Mouse (Mus musculus) heart, embryonic 16.5 days (tissue): Measurements from ENCODE around the gene Tomt. TPM values are rescaled to one million over a fixed set of nuclear protein-coding genes. Genes with fewer than 3 reads are reported as not detected.
A peak's percentile ranks its signal among the peaks of the same experiment; 100 is the strongest.

Experiments
- ATAC-seq: fragments of 200-750 bp; cut with Nextera tagmentation; replicated peaks from 2 replicates; pipeline ENCODE4 v1.8.0; 2017; ENCODE audit warnings: moderate number of reproducible peaks; ENCODE audit not compliant: insufficient read depth, low FRiP score; ENCODE audit errors: extremely low read depth
- H3K27ac ChIP-seq: fragments of 300-500 bp; sonication (generic); 2 replicates; pipeline ENCODE4 v1.5.1; 2014; ENCODE audit warnings: mild to moderate bottlenecking, low read length, control low read depth, moderate library complexity
- H3K27me3 ChIP-seq: fragments of 300-500 bp; sonication (generic); 2 replicates; pipeline ENCODE4 v1.6.1; 2014; ENCODE audit warnings: low read length, mixed read lengths; ENCODE audit not compliant: control insufficient read depth, insufficient read depth
- H3K36me3 ChIP-seq: fragments of 300-500 bp; sonication (generic); 2 replicates; pipeline ENCODE4 v1.6.1; 2014; ENCODE audit not compliant: control insufficient read depth, insufficient read depth
- H3K4me1 ChIP-seq: fragments of 300-500 bp; sonication (generic); 2 replicates; pipeline ENCODE4 v1.6.1; 2014; ENCODE audit warnings: low read length, mixed read lengths; ENCODE audit not compliant: control insufficient read depth, insufficient read depth
- H3K4me2 ChIP-seq: fragments of 300-500 bp; sonication (generic); 2 replicates; pipeline ENCODE4 v1.6.1; 2014; ENCODE audit warnings: low read depth, mild to moderate bottlenecking, control low read depth, low read length
- H3K4me3 ChIP-seq: fragments of 300-500 bp; sonication (generic); 2 replicates; pipeline ENCODE4 v1.5.1; 2014; ENCODE audit warnings: mild to moderate bottlenecking, control low read depth, low read length
- H3K9ac ChIP-seq: fragments of 300-500 bp; sonication (generic); 2 replicates; pipeline ENCODE4 v1.6.1; 2014; ENCODE audit warnings: low read length, control low read depth
- H3K9me3 ChIP-seq: fragments of 300-500 bp; sonication (generic); replicated peaks from 2 replicates; pipeline ENCODE4 v1.6.1; 2016; ENCODE audit warnings: low read length; ENCODE audit not compliant: control insufficient read depth
- WGBS: fragments of 180-500 bp; shearing (Covaris S2); extraction: QIAGEN DNeasy Blood & Tissue Kit; methylation state at CpG from one replicate; pipeline ENCODE4 v1.1.7; 2014; 5-methylcytosine and 5-hydroxymethylcytosine counted together
- polyA plus RNA-seq: library from polyadenylated mRNA; unstranded; fragments of >200 nt; fragmentation: Nextera tagmentation; extraction: Ambion mirVana; gene quantifications from 2 replicates; pipeline ENCODE4 v1.2.1, GENCODE M21; 2015

The Tomt gene
- polyA plus RNA-seq, 1 experiment from 2014 or later = not detected

- no peak within 1 kb of the TSS for H3K4me2 ChIP-seq
- peak within 1 kb of the TSS; percentile 63 for H3K27ac ChIP-seq
- no peak for ATAC-seq
- WGBS = 79% methylated on average over 2 of the region's 2 CpGs
- no peak within 1 kb of the TSS for H3K9ac ChIP-seq
- peaks cover 9% of the 10 kb centered on the region for H3K4me1 ChIP-seq
- no peaks in the 10 kb centered on the region for H3K27me3 ChIP-seq
- H3K36me3 ChIP-seq = no peaks in the 10 kb centered on the region
- H3K9me3 ChIP-seq = no peaks in the 10 kb centered on the region
- H3K4me3 ChIP-seq = no peak within 1 kb of the TSS
Measured at GRCm38 (mm10) chr7:101870629-101871028, 35.5 kb downstream of the Tomt start, which contains the start of gene Folr1. Gene Folr1, minus strand, starts transcription at chr7:101870788.

- Histone ChIP-seq H3K27ac (no peak overlapping the region), H3K36me3 (no peaks in the 10 kb centered on the region), H3K4me2 (no peak overlapping the region), H3K27me3 (no peaks in the 10 kb centered on the region), H3K9ac (no peak overlapping the region), H3K4me1 (peaks cover 9% of the 10 kb centered on the region), H3K4me3 (no peak overlapping the region), H3K9me3 (no peaks in the 10 kb centered on the region)
- no peak for ATAC-seq
- WGBS = 70% methylated on average over 7 of the region's 7 CpGs
Measured at GRCm38 (mm10) chr7:101869163-101869500, 37.0 kb downstream of the Tomt start.

GRCm38 (mm10) chr7:101868241-101869162 is 37.7 kb downstream of the Tomt start:
- no peaks in the 10 kb centered on the region for H3K9me3 ChIP-seq
- peaks cover 9% of the 10 kb centered on the region for H3K4me1 ChIP-seq
- no peak overlapping the region for H3K4me2 ChIP-seq
- H3K27ac ChIP-seq = 0 out of 2 replicates have a peak overlapping the region, but pooled peaks have one; percentile 15
- H3K4me3 ChIP-seq = no peak overlapping the region
- H3K9ac ChIP-seq = no peak overlapping the region
- H3K36me3 ChIP-seq = no peaks in the 10 kb centered on the region
- peak; percentile 35 for ATAC-seq
- H3K27me3 ChIP-seq = no peaks in the 10 kb centered on the region
- WGBS = 57% methylated on average over 13 of the region's 13 CpGs

GRCm38 (mm10) chr7:101867482-101867881 is 38.7 kb downstream of the Tomt start:
- no peak overlapping the region for H3K4me2 ChIP-seq
- no peaks in the 10 kb centered on the region for H3K36me3 ChIP-seq
- peaks cover 9% of the 10 kb centered on the region for H3K4me1 ChIP-seq
- H3K9me3 ChIP-seq = no peaks in the 10 kb centered on the region
- H3K27ac ChIP-seq = no peak overlapping the region
- H3K9ac ChIP-seq = no peak overlapping the region
- H3K4me3 ChIP-seq = no peak overlapping the region
- WGBS = 97% methylated on average over 4 of the region's 4 CpGs
- no peaks in the 10 kb centered on the region for H3K27me3 ChIP-seq
- no peak for ATAC-seq

GRCm38 (mm10) chr7:101866491-101867265 is 39.5 kb downstream of the Tomt start:
- Histone ChIP-seq H3K4me1 (peaks cover 9% of the 10 kb centered on the region), H3K9ac (no peak overlapping the region), H3K27me3 (no peaks in the 10 kb centered on the region), H3K9me3 (no peaks in the 10 kb centered on the region), H3K4me2 (no peak overlapping the region), H3K27ac (no peak overlapping the region), H3K36me3 (no peaks in the 10 kb centered on the region), H3K4me3 (no peak overlapping the region)
- WGBS = 75% methylated on average over 11 of the region's 11 CpGs
- ATAC-seq = no peak

DNA sequence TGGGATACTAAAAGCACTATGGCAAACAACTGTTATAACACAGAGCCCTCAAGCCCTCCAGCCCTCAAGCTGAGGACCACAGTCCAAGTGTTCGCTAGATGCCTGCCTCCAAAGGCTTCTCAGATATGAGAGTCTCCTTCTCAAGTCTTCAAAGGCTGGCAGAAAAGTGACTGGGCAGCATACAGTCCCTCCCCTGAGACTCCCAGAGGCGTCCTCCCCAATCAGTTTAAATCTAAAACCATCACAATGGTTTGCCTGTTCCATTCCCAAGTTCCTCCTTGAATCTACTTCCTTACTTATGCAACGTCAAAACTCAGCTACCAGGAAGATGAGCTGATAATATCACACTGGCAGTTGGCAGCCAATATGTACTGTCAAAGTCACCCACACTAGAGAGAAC is 42.7 kb downstream of the Tomt start, which contains the start of gene Anapc15:
Gene Anapc15, plus strand, starts transcription at position 301 of the 400 bp plus-strand sequence.
- WGBS = 66% methylated on average over 3 of the region's 3 CpGs
- Histone ChIP-seq H3K9ac (no peak within 1 kb of the TSS), H3K4me3 (no peak within 1 kb of the TSS), H3K36me3 (no peaks in the 10 kb centered on the region), H3K27me3 (no peaks in the 10 kb centered on the region), H3K27ac (no peak within 1 kb of the TSS), H3K9me3 (no peaks in the 10 kb centered on the region), H3K4me2 (no peak within 1 kb of the TSS), H3K4me1 (no peaks in the 10 kb centered on the region)
- ATAC-seq = no peak

DNA sequence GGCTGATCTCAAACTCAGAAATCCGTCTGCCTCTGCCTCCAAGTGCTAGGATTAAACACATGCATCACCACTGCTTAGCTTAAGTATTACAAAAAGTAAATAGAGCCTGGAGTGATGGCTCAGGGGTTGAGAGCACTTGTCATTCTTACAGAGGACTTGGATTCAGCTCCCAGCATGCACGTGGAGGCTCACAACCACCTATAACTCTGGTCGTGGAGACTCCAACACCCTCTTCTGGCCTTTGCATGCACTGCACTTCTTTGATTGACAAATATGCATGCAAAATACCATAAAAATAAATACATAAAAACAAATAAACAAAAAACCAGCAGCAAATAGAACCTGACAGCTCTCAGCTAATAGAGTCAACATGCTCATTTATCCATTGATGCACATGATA is 43.9 kb downstream of the Tomt start:
- H3K9me3 ChIP-seq = no peaks in the 10 kb centered on the region
- H3K27me3 ChIP-seq = no peaks in the 10 kb centered on the region
- WGBS = 61% methylated on average over 3 of the region's 3 CpGs
- no peak for ATAC-seq
- no peak overlapping the region for H3K4me2 ChIP-seq
- no peak overlapping the region for H3K4me3 ChIP-seq
- H3K36me3 ChIP-seq = no peaks in the 10 kb centered on the region
- H3K9ac ChIP-seq = no peak overlapping the region
- H3K27ac ChIP-seq = no peak overlapping the region
- no peaks in the 10 kb centered on the region for H3K4me1 ChIP-seq

- no peaks in the 10 kb centered on the region for H3K4me1 ChIP-seq
- no peak overlapping the region for H3K27ac ChIP-seq
- no peak overlapping the region for H3K9ac ChIP-seq
- ATAC-seq = no peak
- no peaks in the 10 kb centered on the region for H3K9me3 ChIP-seq
- H3K4me3 ChIP-seq = no peak overlapping the region
- H3K27me3 ChIP-seq = no peaks in the 10 kb centered on the region
- no peak overlapping the region for H3K4me2 ChIP-seq
- H3K36me3 ChIP-seq = no peaks in the 10 kb centered on the region
Measured at GRCm38 (mm10) chr7:101860978-101861377, 45.2 kb downstream of the Tomt start.

DNA sequence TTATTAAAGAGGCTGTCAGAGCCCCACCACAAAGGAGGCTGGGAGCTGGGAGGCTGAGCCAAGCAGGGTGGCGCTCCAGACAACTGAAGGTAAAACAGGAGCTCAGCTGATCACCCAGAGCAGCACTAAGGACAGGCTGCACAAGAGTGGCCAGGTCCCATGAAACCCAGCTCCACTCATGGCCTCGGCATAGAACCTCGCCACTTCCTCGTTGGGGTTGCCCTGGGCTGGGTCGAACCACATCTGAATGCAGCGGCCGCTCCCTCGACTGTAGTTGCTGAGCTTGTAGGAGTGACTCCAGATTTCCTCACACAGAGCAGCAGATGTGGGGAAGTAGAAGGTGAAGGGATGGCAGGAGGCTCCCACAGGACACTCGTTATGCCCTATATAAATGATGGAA is 47.8 kb downstream of the Tomt start:
- H3K27ac ChIP-seq = no peak overlapping the region
- H3K9me3 ChIP-seq = no peaks in the 10 kb centered on the region
- WGBS = 77% methylated on average over 9 of the region's 9 CpGs
- no peaks in the 10 kb centered on the region for H3K27me3 ChIP-seq
- H3K9ac ChIP-seq = no peak overlapping the region
- no peak for ATAC-seq
- no peaks in the 10 kb centered on the region for H3K36me3 ChIP-seq
- H3K4me2 ChIP-seq = no peak overlapping the region
- H3K4me1 ChIP-seq = no peaks in the 10 kb centered on the region
- H3K4me3 ChIP-seq = no peak overlapping the region
